Mouse (Mus musculus): ENCODE data around the gene Supt5. TPM values are rescaled to one million over a fixed set of nuclear protein-coding genes. Genes with fewer than 3 reads are reported as not detected.

The Supt5 gene
- 128 and 162 TPM in 2 replicates for polyA plus RNA-seq (2012)

GRCm38 (mm10) chr7:28338108-28338998 is at the start of gene Supt5:
Gene Supt5 (minus strand): TSS chr7:28338746.

GRCm38 (mm10) chr7:28380237-28381016 is 41.9 kb upstream of the Supt5 start, which contains the start of gene Zfp36:
Gene Zfp36 (minus strand): TSS chr7:28380253.

GRCm38 (mm10) chr7:28372251-28373108 is 33.9 kb upstream of the Supt5 start, which contains the start of gene Plekhg2:
Gene Plekhg2 (minus strand): TSS chr7:28372599.

GRCm38 (mm10) chr7:28350155-28350883 is 11.8 kb upstream of the Supt5 start, which contains the start of gene Rps16:
Gene Rps16 (plus strand): TSS chr7:28350652.

GRCm38 (mm10) chr7:28311926-28312543 is 26.5 kb downstream of the Supt5 start, which contains the start of gene Timm50:
Gene Timm50 (minus strand): TSS chr7:28312072.

GRCm38 (mm10) chr7:28301616-28302433 is 36.7 kb downstream of the Supt5 start, which contains the start of gene Dll3:
Gene Dll3 (minus strand): TSS chr7:28302238.

GRCm38 (mm10) chr7:28290638-28291590 is 47.6 kb downstream of the Supt5 start, which contains the start of gene Selenov:
Gene Selenov (minus strand): TSS chr7:28291186.

GRCm38 (mm10) chr7:28277615-28278278 is 60.8 kb downstream of the Supt5 start, which contains the start of gene Eid2b:
Gene Eid2b (plus strand): TSS chr7:28277739.

GRCm38 (mm10) chr7:28267129-28268041 is 71.2 kb downstream of the Supt5 start, which contains the start of gene Eid2:
Gene Eid2 (plus strand): TSS chr7:28267881.

Other genes with a start within 250 kb of the Supt5 start
- gene 9530053A07Rik, start 209.3 kb downstream of the Supt5 start, polyA plus RNA-seq (2012), result not detected in 2 replicates
- 516 and 763 TPM in 2 replicates for gene Fbl, start 169.0 kb downstream of the Supt5 start, polyA plus RNA-seq (2012)
- gene Dyrk1b, start 159.3 kb downstream of the Supt5 start, polyA plus RNA-seq (2012), result 57.5 and 63.7 TPM in 2 replicates
- 6.3 and 9.5 TPM in 2 replicates for gene Eid2, start 70.9 kb downstream of the Supt5 start, polyA plus RNA-seq (2012)
- gene Eid2b, start 61.0 kb downstream of the Supt5 start, polyA plus RNA-seq (2012), result 9.4 and 10.6 TPM in 2 replicates
- gene Selenov, start 47.6 kb downstream of the Supt5 start, polyA plus RNA-seq (2012), result 0.05 TPM in 1 of 2 replicates, not detected in the other
- gene Dll3, start 36.5 kb downstream of the Supt5 start, polyA plus RNA-seq (2012), result 0.34 TPM in 1 of 2 replicates, not detected in the other
- 165 and 203 TPM in 2 replicates for gene Timm50, start 26.7 kb downstream of the Supt5 start, polyA plus RNA-seq (2012)
- gene Rps16, start 11.9 kb upstream of the Supt5 start, polyA plus RNA-seq (2012), result 2,959 and 3,332 TPM in 2 replicates
- gene Plekhg2, start 33.9 kb upstream of the Supt5 start, polyA plus RNA-seq (2012), result 17.3 and 19.4 TPM in 2 replicates
- 540 and 1,040 TPM in 2 replicates for gene Zfp36, start 41.5 kb upstream of the Supt5 start, polyA plus RNA-seq (2012)
- 13.3 and 17.5 TPM in 2 replicates for gene Med29, start 54.0 kb upstream of the Supt5 start, polyA plus RNA-seq (2012)
- 125 and 193 TPM in 2 replicates for gene Paf1, start 54.2 kb upstream of the Supt5 start, polyA plus RNA-seq (2012)
- gene Gmfg, start 98.7 kb upstream of the Supt5 start, polyA plus RNA-seq (2012), result 34.0 and 38.0 TPM in 2 replicates
- 12.6 and 15.9 TPM in 2 replicates for gene Lrfn1, start 113.2 kb upstream of the Supt5 start, polyA plus RNA-seq (2012)
- not detected in 2 replicates for gene Ifnl2, start 171.7 kb upstream of the Supt5 start, polyA plus RNA-seq (2012)
- not detected in 2 replicates for gene Ifnl3, start 184.1 kb upstream of the Supt5 start, polyA plus RNA-seq (2012)
- gene Sycn, start 202.1 kb upstream of the Supt5 start, polyA plus RNA-seq (2012), result not detected in 2 replicates
- gene Nccrp1, start 208.5 kb upstream of the Supt5 start, polyA plus RNA-seq (2012), result 5.8 and 5.9 TPM in 2 replicates

Data from megakaryocyte-erythroid progenitor cell, adult 5 weeks (primary cell).